Mouse (Mus musculus) bone marrow, adult 2 months (tissue): ENCODE measurements around the gene Ddx5. TPM values are rescaled to one million over a fixed set of nuclear protein-coding genes. Genes with fewer than 3 reads are reported as not detected.
A peak's percentile ranks its signal among the peaks of the same experiment; 100 is the strongest.
"Not testable (repeated sequence)": the region's sequence is repeated elsewhere in the genome, so short reads cannot be mapped to it uniquely, and the experiment has no call there.

ENCODE experiments used
- H3K27ac ChIP-seq: fragments of 200-500 bp; 2 replicates; pipeline ENCODE4 v1.5.1; 2012; ENCODE audit warnings: low read depth, mild to moderate bottlenecking, control low read depth, inconsistent platforms, low read length; ENCODE audit not compliant: control insufficient read depth, poor library complexity, insufficient read depth
- H3K4me1 ChIP-seq: fragments of 200-500 bp; 2 replicates; pipeline ENCODE4 v1.6.1; 2011; ENCODE audit warnings: low read length; ENCODE audit not compliant: control insufficient read depth, insufficient read depth
- H3K4me3 ChIP-seq: fragments of 200-500 bp; replicated peaks from 2 replicates; pipeline ENCODE3; 2011; ENCODE audit warnings: mild to moderate bottlenecking, low read depth, low read length, control low read depth; ENCODE audit not compliant: control insufficient read depth
- CTCF ChIP-seq: fragments of 200-500 bp; IDR thresholded peaks from 2 replicates; pipeline ENCODE4 v1.5.1; 2011; ENCODE audit warnings: low read length, control low read depth; ENCODE audit not compliant: control insufficient read depth, insufficient read depth
- POLR2A ChIP-seq: fragments of 200-500 bp; IDR thresholded peaks from 2 replicates; pipeline ENCODE4 v1.6.1; 2011; ENCODE audit warnings: low read depth, mild to moderate bottlenecking, control low read depth, low read length, borderline replicate concordance; ENCODE audit not compliant: control insufficient read depth
- WGBS: fragments of 180-500 bp; shearing (Covaris S2); methylation state at CpG from one replicate; pipeline ENCODE4 v1.1.7; 2018; 5-methylcytosine and 5-hydroxymethylcytosine counted together
- polyA plus RNA-seq: library from polyadenylated mRNA; stranded (reverse); fragments of >200 nt; gene quantifications from 2 replicates; pipeline ENCODE4 v1.2.4, GENCODE M21; 2011; ENCODE audit warnings: low replicate concordance; ENCODE audit not compliant: missing spikeins, insufficient read depth, insufficient read length

Gene Ddx5
- polyA plus RNA-seq, 1 experiment: 600 TPM

DNA sequence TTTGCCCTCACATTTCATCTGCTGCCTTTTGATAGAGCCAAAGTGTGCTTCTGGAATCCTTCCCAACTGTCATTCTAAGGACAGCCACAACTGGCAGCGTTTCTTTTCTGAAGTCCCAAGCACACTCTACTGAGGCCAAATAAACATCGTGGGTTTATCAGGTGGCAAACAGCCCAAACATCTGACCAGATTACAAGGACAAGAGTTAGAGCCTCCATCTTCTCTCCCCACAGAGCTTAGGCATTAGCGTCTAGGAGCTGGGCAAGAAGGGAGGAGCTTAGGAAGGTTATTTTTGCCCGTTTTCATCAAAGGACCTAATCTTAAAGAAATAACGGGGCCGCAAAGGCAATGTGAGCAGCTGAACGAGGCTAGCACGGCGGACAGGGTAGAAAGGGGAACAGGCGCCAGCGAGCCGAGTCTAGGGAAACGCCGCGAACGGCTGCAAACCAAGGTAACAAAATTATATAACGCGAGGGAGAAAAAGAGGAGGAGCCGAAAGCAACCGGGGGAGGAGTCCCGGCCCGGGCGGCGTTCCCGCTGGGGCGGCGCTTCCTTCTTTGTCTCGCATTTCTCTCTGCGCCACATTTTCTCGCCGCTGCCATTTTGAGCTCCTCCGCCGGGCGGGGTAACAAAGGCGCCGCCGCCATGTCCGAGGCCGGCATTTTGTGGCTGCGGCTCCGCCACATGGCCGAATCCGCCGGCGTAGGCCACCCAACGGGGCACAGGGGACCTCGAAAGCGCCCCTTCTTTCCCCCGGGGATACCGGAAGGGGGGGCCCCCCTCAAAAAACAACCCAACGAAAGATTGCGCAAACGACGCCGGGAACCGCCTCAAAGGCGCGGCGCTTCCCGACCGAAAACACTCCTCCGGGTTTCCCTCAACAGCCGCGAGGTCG lies 1.6 kb downstream of the Ddx5 start:
- Histone ChIP-seq H3K27ac (peak overlapping the region; percentile 99), H3K4me1 (peaks cover 2% of the 10 kb centered on the region; the same call in 1 of the 2 replicates), H3K4me3 (peak overlapping the region; percentile 88)
- under 1% methylated on average over 65 of the region's 65 CpGs for WGBS
- no peak for TF ChIP-seq CTCF
- peak; percentile 54; the same call in 1 of the 2 replicates for TF ChIP-seq POLR2A

DNA sequence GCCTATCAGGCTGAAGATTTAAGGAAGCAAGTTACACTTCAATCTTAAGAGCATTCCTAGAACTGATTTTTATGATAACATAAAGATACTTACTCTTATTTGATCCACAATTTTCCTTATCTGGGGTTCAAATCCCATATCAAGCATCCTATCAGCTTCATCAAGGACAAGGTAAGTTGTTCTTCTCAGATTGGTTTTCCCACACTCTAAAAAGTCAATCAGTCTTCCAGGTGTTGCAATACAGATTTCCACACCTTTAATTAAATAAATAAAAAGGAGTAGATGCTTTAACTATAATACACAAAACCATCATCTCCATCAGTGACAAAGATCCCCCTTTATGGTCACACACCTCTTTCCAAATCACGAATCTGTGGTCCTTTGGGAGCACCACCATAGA lies 3.9 kb downstream of the Ddx5 start:
- WGBS: 51% methylated on average over 1 of the region's 1 CpGs
- no peak for TF ChIP-seq CTCF
- no peak for TF ChIP-seq POLR2A
- peaks cover 2% of the 10 kb centered on the region; the same call in 1 of the 2 replicates for H3K4me1 ChIP-seq
- no peak overlapping the region for H3K4me3 ChIP-seq
- H3K27ac ChIP-seq: no peak overlapping the region

DNA sequence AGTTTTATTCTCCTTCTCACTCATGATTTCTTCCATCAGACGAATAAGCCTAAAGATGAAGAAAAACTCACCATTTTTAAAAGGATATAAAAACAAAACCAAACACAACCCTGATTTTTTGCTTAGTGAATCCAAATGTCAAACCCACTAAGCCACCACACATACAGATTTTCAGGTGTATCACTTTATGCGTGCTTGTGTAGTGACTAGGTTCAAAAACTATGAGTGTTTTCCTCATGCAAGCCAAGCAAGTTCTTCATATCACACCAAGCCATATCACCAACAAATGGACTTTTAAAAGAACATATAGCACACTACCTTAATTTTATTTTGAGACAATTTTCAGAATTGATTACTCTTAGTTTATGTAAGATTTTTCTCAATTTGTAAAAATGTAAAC lies 4.5 kb downstream of the Ddx5 start:
- H3K27ac ChIP-seq: no peak overlapping the region
- no peaks in the 10 kb centered on the region; the same call in 1 of the 2 replicates for H3K4me1 ChIP-seq
- WGBS: 76% methylated on average over 2 of the region's 2 CpGs
- TF ChIP-seq CTCF (no peak), POLR2A (no peak)
- no peak overlapping the region for H3K4me3 ChIP-seq

DNA sequence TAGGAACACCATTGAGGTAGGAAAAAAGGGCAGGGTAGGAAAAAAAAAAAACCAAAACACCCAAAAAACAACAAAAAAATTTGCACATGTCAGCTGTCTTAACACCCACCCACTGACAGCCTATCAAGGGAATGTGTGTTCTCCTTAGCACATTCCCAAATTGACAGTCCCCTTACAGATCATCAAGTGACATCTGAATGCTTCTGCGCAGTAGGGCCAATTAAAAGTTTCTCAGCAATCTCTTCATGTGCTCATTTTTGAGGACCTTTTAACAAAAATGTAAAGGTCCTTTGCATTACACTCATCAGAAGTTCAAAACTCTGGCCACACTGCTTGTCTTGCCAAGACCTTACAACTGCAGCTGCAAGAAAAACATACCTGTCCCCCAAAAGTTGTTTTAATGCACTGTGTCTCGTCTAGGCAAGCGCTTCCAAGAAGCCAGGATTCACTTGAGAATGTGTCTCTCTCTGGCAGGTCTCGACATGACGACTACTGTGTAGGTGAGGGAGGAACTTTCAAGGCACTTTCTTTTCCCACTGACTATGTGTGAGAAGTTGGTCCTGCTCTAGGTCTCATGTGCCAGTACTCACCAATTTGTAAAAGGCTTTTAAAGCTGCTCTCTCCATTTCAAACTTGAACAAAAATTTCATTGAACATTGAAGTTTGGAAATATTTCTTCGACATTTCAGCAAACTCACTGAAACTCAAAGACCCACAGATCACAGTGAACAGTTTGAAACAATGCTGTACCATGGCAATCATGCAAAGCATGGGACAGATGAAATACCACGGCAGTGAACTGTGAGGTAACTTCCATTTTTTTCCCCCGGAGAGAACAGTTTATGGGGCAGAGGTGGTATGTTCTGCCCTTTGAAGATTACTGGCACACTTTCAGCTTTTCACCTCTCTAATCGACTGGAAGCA lies 5.9 kb downstream of the Ddx5 start:
- Histone ChIP-seq H3K27ac (no peak overlapping the region), H3K4me1 (no peaks in the 10 kb centered on the region; the same call in 1 of the 2 replicates), H3K4me3 (no peak overlapping the region)
- WGBS: 74% methylated on average over 9 of the region's 9 CpGs
- TF ChIP-seq CTCF (no peak), POLR2A (no peak)

DNA sequence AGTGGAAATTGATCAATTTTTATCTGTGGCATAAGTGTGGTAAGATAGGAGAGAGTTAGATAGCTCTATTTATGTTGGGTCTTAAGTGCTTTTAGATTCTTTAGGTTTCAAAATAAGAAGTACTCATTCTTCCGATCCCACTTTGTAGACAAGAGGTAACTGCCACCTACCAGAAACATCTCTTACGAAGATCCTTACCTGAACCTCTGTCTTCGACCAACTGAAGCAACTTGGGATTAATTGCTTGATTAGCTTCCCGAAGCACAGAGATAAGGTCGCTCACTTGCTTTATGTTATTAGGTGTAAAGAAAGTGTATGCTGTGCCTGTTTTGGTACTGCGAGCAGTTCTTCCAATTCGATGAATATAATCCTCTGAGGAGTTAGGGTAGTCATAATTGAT lies 6.7 kb downstream of the Ddx5 start:
- not testable (repeated sequence) for H3K27ac ChIP-seq, H3K4me3 ChIP-seq, H3K4me1 ChIP-seq
- 86% methylated on average over 7 of the region's 7 CpGs for WGBS

DNA sequence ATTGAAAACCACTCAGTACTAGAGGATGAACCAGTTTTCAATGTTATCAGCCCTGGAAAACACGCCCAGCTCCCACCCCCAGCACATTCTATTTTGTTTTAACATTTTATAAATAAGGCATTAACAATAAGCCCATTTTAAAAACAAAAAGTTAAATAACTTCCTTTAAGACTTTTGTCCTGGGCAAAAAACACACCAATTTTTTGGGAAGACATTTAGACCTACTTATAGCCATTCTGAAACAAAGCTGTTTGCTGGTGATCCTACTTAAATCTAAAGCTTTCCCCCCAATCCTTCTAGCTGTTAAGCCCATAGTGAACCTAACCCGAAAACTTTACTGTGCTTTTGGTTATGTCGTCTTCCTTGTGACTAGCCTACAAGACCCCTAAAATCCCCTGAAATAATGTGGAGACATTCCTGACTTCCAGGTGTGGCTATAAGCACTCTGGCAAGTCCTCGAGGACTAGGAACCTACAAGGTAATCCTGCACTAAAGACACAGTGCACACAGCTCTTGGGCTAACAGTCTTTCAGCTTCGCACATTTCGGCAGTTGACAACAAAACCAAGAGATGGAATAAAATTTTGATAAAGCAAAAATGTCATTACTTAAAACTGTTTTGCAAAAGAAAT lies 8.3 kb downstream of the Ddx5 start:
- TF ChIP-seq CTCF (no peak), POLR2A (no peak)
- Histone ChIP-seq H3K4me1 (no peaks in the 10 kb centered on the region; the same call in 1 of the 2 replicates), H3K4me3 (no peak overlapping the region), H3K27ac (no peak overlapping the region)
- 82% methylated on average over 6 of the region's 6 CpGs for WGBS

DNA sequence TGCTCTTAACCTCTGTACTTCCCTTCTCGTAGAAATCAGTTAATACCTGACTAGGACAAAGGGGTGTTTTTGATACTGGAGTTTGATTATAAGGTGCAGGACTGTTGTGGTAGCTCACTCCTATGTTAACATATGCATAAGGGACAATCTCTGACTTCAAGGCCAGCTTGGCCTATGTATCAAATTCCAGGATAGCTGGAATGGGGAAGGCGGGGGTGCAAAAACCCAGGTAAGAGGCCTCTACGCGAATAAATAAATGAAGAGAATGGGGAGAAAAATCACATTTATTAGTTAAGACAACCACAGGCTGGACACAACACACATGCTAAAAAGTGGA lies 8.9 kb downstream of the Ddx5 start:
- Histone ChIP-seq H3K4me1 (no peaks in the 10 kb centered on the region; the same call in 1 of the 2 replicates), H3K4me3 (no peak overlapping the region), H3K27ac (peak overlapping the region; percentile 95; the same call in 1 of the 2 replicates)
- 71% methylated on average over 4 of the region's 4 CpGs for WGBS
- TF ChIP-seq POLR2A (no peak), CTCF (no peak)
